Mouse (Mus musculus) left cerebral cortex, adult 2 months (tissue): ENCODE data around the gene Tnfrsf14. TPM values are rescaled to one million over a fixed set of nuclear protein-coding genes. Genes with fewer than 3 reads are reported as not detected.
A peak's percentile ranks its signal among the peaks of the same experiment; 100 is the strongest.

Experiments
- DNase-seq, 2 experiments: peaks; one replicate each; pipeline ENCODE4 v3.0.0; 2021 to 2022; ENCODE audit warnings: low spot score in 2 of 2, mixed read lengths in 1 of 2; ENCODE audit errors: extremely low spot score in 1 of 2
- H3K27ac ChIP-seq: fragments of 200-600 bp; 2 replicates; pipeline ENCODE4 v1.8.1; 2022
- H3K4me3 ChIP-seq: fragments of 200-600 bp; 2 replicates; pipeline ENCODE4 v1.8.1; 2022
- CTCF ChIP-seq: fragments of 200-600 bp; IDR thresholded peaks from 2 replicates; pipeline ENCODE4 v1.8.1; 2022; ENCODE audit warnings: antibody characterized with exemption, mild to moderate bottlenecking, moderate library complexity
- intact Hi-C: fragments of 180-260 bp; cut with DNase I; formaldehyde crosslinking; loops from one replicate; pipeline ENCODE4 v1.15.1; 2025
- total RNA-seq, 2 experiments: library from RNA; stranded (reverse); gene quantifications; 2 replicates each; pipeline ENCODE4 v1.2.3; 2021

Gene Tnfrsf14
- total RNA-seq, 2 experiments from 2014 or later: 1.3 to 1.5 TPM

DNA sequence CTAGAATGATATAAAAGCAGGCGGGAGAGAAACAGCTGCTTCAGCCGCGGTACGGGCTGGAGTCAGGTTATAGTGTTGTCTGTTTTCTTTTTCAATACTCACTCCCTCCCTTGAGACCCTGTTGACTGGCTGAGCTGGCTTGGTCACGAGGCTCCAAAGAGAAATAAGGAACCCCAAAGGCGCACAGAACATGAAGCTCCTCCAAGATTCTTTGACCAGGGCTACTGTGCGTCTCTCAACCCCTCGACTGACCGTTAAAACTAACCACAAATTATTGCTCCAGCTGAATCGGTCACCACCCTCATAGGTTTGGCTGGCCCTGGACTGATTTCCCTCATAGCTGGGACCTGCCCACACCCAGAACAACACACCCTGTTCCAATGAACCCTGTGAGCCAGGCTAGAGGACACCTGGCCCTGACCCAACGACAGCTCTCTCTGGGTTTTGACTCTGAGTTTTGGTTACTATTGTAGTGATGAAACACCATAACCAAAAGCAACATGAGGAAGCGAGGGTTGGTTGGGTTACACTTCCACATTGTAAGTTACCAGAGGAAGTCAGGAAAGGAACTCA lies 811 bp upstream of the Tnfrsf14 start:
- no peak overlapping the region; the same call in 1 of the 2 replicates for H3K27ac ChIP-seq
- intact Hi-C loops: no loop called here
- no peak for TF ChIP-seq CTCF
- H3K4me3 ChIP-seq: no peak overlapping the region
- no peak for DNase-seq

DNA sequence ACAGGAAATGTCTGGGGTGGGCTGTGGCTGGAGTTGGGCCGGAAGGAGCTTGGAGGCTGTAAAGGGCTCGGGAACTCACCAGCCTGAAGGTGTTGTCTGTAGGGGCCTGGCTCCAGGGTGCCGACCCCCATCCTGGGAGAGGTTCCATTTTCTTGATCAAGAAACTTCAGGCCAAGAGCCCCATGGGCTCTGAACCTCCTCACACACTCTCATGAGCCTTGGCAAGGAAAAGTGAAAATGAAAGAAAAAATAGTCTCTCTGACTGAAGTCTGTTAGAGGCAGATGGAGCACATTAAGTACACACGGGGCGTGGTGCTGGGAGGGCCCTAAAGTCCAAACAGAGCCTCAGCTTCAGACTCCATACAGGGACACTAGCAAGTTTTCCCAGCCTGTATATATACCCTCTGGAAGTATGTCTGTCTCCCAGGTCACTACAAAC lies 445 bp downstream of the Tnfrsf14 start:
- no peak for DNase-seq
- H3K4me3 ChIP-seq: 0 out of 2 replicates have a peak overlapping the region, but pooled peaks have one; percentile 11
- TF ChIP-seq CTCF: no peak
- intact Hi-C loops: no loop called here
- H3K27ac ChIP-seq: peak overlapping the region; percentile 59

- Histone ChIP-seq H3K27ac (peak overlapping the region; percentile 59; the same call in 1 of the 2 replicates), H3K4me3 (0 out of 2 replicates have a peak overlapping the region, but pooled peaks have one; percentile 11)
- no peak for DNase-seq
- TF ChIP-seq CTCF: no peak
- intact Hi-C loops: no loop called here
These were observed 1.1 kb downstream of the Tnfrsf14 start for GRCm38 (mm10) chr4:154926969-154927898.

GRCm38 (mm10) chr4:154925413-154925812 lies 3.0 kb downstream of the Tnfrsf14 start:
- DNase-seq: no peak
- H3K4me3 ChIP-seq: no peak overlapping the region
- H3K27ac ChIP-seq: no peak overlapping the region
- intact Hi-C loops: no loop called here
- TF ChIP-seq CTCF: peak; percentile 53

- DNase-seq: no peak
- intact Hi-C loops: no loop called here
- no peak for TF ChIP-seq CTCF
- Histone ChIP-seq H3K27ac (no peak overlapping the region), H3K4me3 (no peak overlapping the region)
These were observed 5.4 kb downstream of the Tnfrsf14 start for GRCm38 (mm10) chr4:154922931-154923330.

GRCm38 (mm10) chr4:154922291-154922690 lies 6.1 kb downstream of the Tnfrsf14 start:
- no peak for DNase-seq
- no peak overlapping the region for H3K27ac ChIP-seq
- H3K4me3 ChIP-seq: no peak overlapping the region
- no peak for TF ChIP-seq CTCF
- intact Hi-C loops: no loop called here

- Histone ChIP-seq H3K4me3 (no peak overlapping the region), H3K27ac (no peak overlapping the region)
- DNase-seq: no peak
- TF ChIP-seq CTCF: no peak
- intact Hi-C loops: no loop called here
These were observed 11.7 kb downstream of the Tnfrsf14 start for GRCm38 (mm10) chr4:154916662-154917061.

DNA sequence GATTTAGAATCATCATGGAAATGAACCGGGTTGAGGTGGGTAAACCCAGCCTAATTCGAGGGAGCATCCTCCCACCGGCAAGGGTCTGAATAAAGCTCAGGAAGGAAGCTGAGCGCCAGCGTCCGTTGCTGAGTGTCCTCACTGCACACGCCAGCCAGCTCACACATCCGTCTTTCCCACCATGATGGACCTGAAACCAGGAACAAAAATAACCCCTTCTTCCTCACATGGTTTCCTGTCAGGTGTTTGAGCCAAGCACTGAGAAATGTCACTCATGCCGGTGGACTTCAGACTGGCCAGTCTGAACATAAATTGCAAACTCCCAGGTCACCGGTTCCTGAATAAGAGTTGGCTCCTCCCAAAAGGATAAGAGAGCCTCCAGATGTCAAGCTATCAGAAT lies 13.1 kb downstream of the Tnfrsf14 start:
- intact Hi-C loops: no loop called here
- Histone ChIP-seq H3K4me3 (no peak overlapping the region), H3K27ac (no peak overlapping the region)
- DNase-seq: no peak
- TF ChIP-seq CTCF: no peak

DNA sequence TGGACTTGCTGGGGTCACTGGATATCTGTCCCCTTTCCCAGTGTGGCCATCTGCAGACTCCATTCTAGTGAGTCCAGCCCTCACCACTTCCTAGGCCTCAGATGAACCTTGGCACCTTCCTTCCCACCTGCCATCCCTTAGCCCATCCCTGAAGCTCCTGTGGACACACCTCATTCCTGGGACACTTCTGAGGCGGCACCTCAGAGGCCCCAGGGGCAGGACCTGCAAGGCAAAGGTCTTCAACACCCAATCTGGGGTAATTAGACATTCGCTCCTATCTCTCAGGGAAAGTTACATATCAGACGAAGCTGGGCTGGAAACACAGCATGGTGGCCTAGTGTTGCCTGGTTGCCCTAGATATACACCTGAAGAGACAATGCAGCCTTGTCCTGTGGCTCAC lies 13.7 kb downstream of the Tnfrsf14 start:
- no peak overlapping the region for H3K4me3 ChIP-seq
- no peak for TF ChIP-seq CTCF
- intact Hi-C loops: no loop called here
- no peak overlapping the region for H3K27ac ChIP-seq
- no peak for DNase-seq

DNA sequence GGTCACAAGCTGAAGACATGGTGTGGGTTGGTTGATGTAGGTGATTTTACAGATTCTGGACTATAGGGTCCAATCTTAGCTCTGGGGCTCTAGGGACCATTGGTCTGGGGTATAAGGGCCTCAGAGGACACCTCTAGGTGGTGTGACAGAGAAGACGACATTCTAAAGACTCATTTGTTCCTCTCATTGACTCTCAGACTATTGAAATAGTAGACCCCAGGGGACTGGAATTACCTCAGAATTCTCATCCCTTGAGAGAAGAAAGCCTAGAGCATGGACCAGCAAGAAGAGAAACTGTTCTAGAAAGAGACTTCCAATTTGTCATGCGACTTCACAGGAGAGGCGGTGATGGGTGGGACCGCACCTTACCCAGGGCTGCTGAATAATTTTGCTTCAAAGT lies 14.1 kb downstream of the Tnfrsf14 start:
- DNase-seq: no peak
- H3K4me3 ChIP-seq: no peak overlapping the region
- intact Hi-C loops: no loop called here
- H3K27ac ChIP-seq: no peak overlapping the region
- TF ChIP-seq CTCF: no peak

DNA sequence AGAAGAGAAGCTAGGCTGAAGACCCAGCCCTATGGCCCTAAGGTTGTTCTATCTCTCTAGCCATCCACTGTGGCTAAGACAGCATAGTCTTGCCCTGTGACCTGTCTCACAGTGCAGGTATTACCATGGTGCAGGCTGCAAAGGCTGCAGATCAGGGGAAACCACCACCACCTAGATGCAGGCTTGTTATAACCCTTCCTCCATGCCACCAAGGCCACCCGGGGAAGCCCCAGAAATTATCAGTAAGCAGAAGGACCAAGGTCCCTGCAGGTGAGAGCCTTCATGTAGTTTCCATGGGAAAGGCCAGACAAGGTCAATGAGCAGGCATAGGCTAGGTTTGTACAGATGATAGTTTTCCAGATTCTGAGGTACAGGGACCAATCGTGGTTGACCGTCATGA lies 14.5 kb downstream of the Tnfrsf14 start:
- H3K27ac ChIP-seq: no peak overlapping the region
- no peak for TF ChIP-seq CTCF
- intact Hi-C loops: no loop called here
- DNase-seq: no peak
- no peak overlapping the region for H3K4me3 ChIP-seq

GRCm38 (mm10) chr4:154911644-154912043 lies 16.7 kb downstream of the Tnfrsf14 start:
- TF ChIP-seq CTCF: no peak
- Histone ChIP-seq H3K4me3 (no peak overlapping the region), H3K27ac (no peak overlapping the region)
- intact Hi-C loops: no loop called here
- no peak for DNase-seq
